In the genomic region with DNA sequence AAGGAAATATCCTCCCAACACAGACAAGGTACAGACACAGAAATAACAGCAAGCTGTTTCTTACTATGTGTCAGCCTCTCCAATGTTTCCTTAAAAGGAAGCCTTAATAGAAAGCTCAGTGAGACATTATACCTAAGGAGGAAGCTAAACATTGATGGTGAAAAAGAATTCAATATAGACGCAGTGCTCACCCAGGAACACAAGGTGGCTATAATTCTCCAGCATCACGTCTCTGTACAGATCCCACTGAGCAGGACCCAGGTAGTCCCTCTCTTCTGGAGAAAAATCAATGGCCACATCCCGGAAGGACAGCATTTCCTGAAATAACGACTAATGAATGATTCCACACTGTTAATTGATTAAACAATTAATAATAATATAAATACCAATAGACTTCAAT, we compare ENCODE assay signal across 26 mouse cellular contexts. TPM values are rescaled to one million over a fixed set of nuclear protein-coding genes. Genes with fewer than 3 reads are reported as not detected.
DNase-seq lines count a peak whose midpoint lies in the region; TF ChIP-seq lines count a peak whose summit lies in the region.
"Had no signal": no experiment of that assay in that cellular context is flagged by ENCODE, and none has a peak within 500 bp of the region (broad histone marks: within the 10 kb centered on the region; RNA-seq: fewer than 3 reads in every experiment).

No protein-coding gene starts in this region.

- no peak for TF ChIP-seq POLR2A in brain, embryonic 14.5 days (IDR thresholded peaks at IDR 0.05; ENCODE audit: borderline replicate concordance, extremely low read depth, insufficient read depth, insufficient read length, poor library complexity, severe bottlenecking)

- no peak for DNase-seq in layer of hippocampus, adult 2 months (ENCODE audit: low spot score in 2 of 2)
- no peak for DNase-seq in layer of hippocampus, adult 9-11 months
- peak; percentile 61 for DNase-seq in 3T3-L1 (ENCODE audit: low read depth, low spot score)
- peak; percentile 11 for DNase-seq in ES-CJ7 (ENCODE audit: low read depth, low spot score)
- DNase-seq in brain, embryonic 14.5 days (ENCODE audit: low read depth), result no peak
- no peak for DNase-seq in yolk sac, embryonic 10.5 days (ENCODE audit: low spot score)
- DNase-seq in kidney, adult 8-10 months, result no peak
- DNase-seq: adrenal gland, adult 8-10 months; cerebellum, adult 11 months; cerebellum, postnatal 10 days; forebrain, postnatal 0 days; left cerebral cortex, postnatal 4 days; liver; lung, embryonic 14.5 days; lung, postnatal 36 days had no signal

- H3K27ac ChIP-seq in layer of hippocampus, adult 2 months, result no peak overlapping the region
- H3K27ac ChIP-seq: embryonic facial prominence, embryonic 13.5 days; hindbrain, embryonic 13.5 days; intestine, embryonic 15.5 days; midbrain, embryonic 10.5 days; neural tube, embryonic 12.5 days had no signal

- TF ChIP-seq CTCF in layer of hippocampus, adult 2 months (conservative IDR thresholded peaks at IDR 0.05), result 0 out of 2 replicates have a peak, but pooled peaks have one; percentile 11
- TF ChIP-seq CTCF in brain, embryonic 14.5 days (IDR thresholded peaks at IDR 0.05; ENCODE audit: borderline replicate concordance, extremely low read depth, insufficient read depth, insufficient read length), result peak; percentile 11; the same call in 1 of the 2 replicates

- H3K4me3 ChIP-seq in layer of hippocampus, adult 2 months, result no peak overlapping the region
- H3K4me3 ChIP-seq: embryonic facial prominence, embryonic 13.5 days; heart, embryonic 12.5 days; hindbrain, embryonic 13.5 days; intestine, embryonic 15.5 days; midbrain, embryonic 10.5 days; neural tube, embryonic 12.5 days had no signal

RNA-seq across cellular contexts. Expression of a gene that starts 2.5 kb away (rescaled TPM):
- total RNA-seq in layer of hippocampus, adult 2 months (2021), result 10 to 100 TPM; 15.1 to 15.7 TPM
- polyA plus RNA-seq in brain, embryonic 14.5 days (2012; rRNA removed), result 2.9 and 3.3 TPM in 2 replicates

RNA-seq across cellular contexts. Expression of a gene that starts 18.8 kb away (rescaled TPM):
- total RNA-seq in layer of hippocampus, adult 2 months (2021), result 1 to 10 TPM; 9.2 to 9.3 TPM
- polyA plus RNA-seq in brain, embryonic 14.5 days (2012; rRNA removed), result 5.4 and 5.6 TPM in 2 replicates

RNA-seq across cellular contexts. Expression of a gene that starts 30.1 kb away (rescaled TPM):
- 10 to 100 TPM; 11.8 TPM for total RNA-seq in layer of hippocampus, adult 2 months (2021)
- 3.1 and 3.3 TPM in 2 replicates for polyA plus RNA-seq in brain, embryonic 14.5 days (2012; rRNA removed)

RNA-seq across cellular contexts. Expression of a gene that starts 44.4 kb away (rescaled TPM):
- 1 to 10 TPM in 1 of 2 experiments, not detected in 1; 1.5 TPM for total RNA-seq in layer of hippocampus, adult 2 months (2021)
- polyA plus RNA-seq in brain, embryonic 14.5 days (2012; rRNA removed), result not detected in 2 replicates
- total RNA-seq: gastrocnemius, adult 18-20 months; granulocyte monocyte progenitor cell, adult 5-6 weeks; heart, postnatal 25 days; left cerebral cortex, postnatal 4 days; monocyte, adult 5-6 weeks had no signal
- polyA plus RNA-seq: embryonic facial prominence, embryonic 13.5 days; forebrain, postnatal 0 days; heart, embryonic 12.5 days; hindbrain, embryonic 13.5 days; intestine, embryonic 15.5 days; kidney, embryonic 16.5 days; lung, embryonic 14.5 days; midbrain, embryonic 10.5 days; neural tube, embryonic 12.5 days had no signal

RNA-seq across cellular contexts. Expression of a gene that starts 44.4 kb away (rescaled TPM):
- total RNA-seq in layer of hippocampus, adult 2 months (2021), result 10 to 100 TPM; 19.8 to 23.4 TPM
- polyA plus RNA-seq in brain, embryonic 14.5 days (2012; rRNA removed), result 23.7 and 25.7 TPM in 2 replicates

Comparison
In these comparisons a context has a peak if more than half of its experiments do, and no peak if none do; other contexts are left out.
1. DNase-seq: peak in 3T3-L1 (single experiment) and ES-CJ7 (single experiment); none in layer of hippocampus, adult 2 months (0 of 2), layer of hippocampus, adult 9-11 months (single experiment), brain, embryonic 14.5 days (single experiment), yolk sac, embryonic 10.5 days (single experiment) and kidney, adult 8-10 months (0 of 2).